Mouse (Mus musculus) 3134 (cell line): Measurements from ENCODE around the gene Spata7.
"Not testable (repeated sequence)": the region's sequence is repeated elsewhere in the genome, so short reads cannot be mapped to it uniquely, and the experiment has no call there.

Source experiments
- DNase-seq: peaks from one replicate; pipeline ENCODE4 v3.0.0-alpha.2; 2011; ENCODE audit warnings: low spot score; ENCODE audit not compliant: insufficient read length; ENCODE audit errors: extremely low read depth

Gene Spata7

GRCm38 (mm10) chr12:98627392-98628259 lies at the start of gene Spata7:
TSS of gene Spata7 (plus strand) at chr12:98628157.
- peak; percentile 84 for DNase-seq

GRCm38 (mm10) chr12:98585302-98585701 lies 42.7 kb upstream of the Spata7 start:
- no peak for DNase-seq

DNA sequence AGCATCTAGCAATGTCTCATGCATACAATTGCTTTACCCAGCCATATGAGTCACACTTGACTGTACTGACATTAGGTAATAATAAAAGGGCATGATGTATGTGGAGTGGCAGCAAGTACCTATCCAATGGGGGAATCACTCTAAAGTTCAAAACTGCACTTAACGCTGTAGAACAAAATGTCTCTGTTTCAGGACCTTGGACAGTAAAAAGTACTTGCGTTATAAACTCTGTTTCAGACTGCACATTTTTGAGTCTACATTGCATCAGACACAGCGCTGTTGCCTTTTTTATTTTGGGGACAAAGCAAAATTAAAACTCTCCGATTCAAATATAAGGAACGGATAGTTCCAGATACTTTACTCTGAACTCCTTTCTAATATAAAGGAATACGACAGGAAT lies 39.4 kb upstream of the Spata7 start:
- no peak for DNase-seq

GRCm38 (mm10) chr12:98591016-98591415 lies 36.9 kb upstream of the Spata7 start:
- no peak for DNase-seq

DNA sequence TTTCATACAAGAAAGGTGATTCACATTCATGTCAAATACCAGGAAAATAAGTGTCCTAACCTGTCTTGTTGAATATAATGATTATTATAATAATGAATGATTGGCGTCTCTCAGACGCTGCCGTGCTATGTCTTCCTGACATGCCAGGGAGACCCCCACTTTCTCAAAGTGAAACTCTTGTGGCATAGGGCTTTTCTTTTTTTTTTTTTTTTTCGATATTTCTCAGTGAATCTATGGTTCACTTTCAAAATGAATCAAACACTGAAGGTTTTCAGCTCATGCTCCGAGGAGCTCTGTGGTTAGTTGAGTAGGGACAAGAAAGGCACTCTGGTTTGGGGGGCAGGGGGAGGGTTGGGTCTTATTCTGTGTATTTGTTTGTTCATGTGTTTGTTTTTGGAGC lies 27.1 kb upstream of the Spata7 start:
- DNase-seq, result no peak

DNA sequence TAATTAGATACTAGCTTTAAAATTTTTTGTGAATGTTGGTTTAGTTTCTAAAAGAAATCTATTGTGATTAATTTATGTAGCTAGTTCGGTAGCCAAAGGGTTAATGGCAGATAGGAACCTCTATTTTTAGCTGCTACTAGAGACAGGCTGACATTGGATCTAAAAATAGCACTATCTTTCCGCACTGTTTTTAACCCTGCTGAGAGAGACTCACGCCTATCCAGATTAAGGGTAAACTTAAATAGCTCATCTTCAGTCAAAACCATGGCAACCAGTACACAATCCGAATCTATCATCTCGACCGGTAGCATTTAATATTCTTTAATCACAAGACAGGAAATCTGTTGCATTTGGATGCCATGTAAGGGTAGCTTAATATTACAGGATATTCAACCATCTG lies 25.8 kb upstream of the Spata7 start:
- DNase-seq, result no peak

- no peak for DNase-seq
These were observed 22.7 kb upstream of the Spata7 start for GRCm38 (mm10) chr12:98605264-98605663.

DNA sequence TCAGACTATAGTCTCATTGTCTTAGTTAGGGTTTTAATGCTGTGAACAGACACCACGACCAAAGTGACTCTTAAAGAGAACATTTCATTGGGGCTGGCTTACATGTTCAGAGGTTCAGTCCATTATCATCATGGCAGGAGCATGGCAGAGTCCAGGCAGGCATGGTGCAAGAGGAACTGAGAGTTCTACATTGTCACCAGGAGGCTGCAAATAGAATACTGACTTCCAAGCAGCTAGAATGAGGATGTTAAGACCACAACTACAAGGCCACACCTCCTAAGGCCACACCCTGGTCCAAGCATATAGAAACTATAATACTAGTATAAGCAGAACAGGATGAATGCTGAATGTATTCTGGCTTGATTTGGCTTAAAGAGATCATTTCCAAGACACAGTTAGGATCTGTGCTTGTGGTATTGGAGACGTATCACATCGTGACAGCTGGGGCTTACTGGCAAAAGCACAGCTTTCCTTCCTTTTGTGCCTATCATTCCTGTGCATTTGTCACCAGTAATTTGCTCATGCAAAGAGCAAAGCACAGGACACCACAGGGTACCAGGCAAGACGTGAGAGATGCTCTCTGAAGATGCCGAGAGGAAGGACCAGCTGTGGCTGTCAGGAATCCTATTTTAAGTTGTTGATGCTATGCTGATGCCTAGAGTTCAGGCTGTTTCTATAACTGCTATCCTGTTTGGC lies 21.2 kb upstream of the Spata7 start:
- DNase-seq, result no peak

DNA sequence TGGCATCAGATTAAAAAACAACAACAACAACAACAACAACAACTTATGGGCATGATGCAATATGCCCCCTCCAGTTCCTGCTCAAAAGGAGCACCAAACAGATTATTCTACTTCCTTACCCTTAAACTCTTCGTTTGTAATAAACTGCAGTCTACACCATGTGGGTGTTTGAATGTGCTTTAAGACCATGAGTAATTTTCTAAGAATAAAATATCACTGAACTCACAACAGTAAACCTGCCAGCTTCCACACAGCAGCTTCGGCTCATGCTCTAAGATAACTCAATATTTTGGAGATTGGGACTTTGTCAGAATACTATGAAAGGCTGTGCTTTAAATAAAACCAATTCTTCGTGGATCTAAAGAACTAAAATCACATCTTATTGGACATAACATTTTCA lies 17.6 kb upstream of the Spata7 start:
- DNase-seq, result no peak

DNA sequence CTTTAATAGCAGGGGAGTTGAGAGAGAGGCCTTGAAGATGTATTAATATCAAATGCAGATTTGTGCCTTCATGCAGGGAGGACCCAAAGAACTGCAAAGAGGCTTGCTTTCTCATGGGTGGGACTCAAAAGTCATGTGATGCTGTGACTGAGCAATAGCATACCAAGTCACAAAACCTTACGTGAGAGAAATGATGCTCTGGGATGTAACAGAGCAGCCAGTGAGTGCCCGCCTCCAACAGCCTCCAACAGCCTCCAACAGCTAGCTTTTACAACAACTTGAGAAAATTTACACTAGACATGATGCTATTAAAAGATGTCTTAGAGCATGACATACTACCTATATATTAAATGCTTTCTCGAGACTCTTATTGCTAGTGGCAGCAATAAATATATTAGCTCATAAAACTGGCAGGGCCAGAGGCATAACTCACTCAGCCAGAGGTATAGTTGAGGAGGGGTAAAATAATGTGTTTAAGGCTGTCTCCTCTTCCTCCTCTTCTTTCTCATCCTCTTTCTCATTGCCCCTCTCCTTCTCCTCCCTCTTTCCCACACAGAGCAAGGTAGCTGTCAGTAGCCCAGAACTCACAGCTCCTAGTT lies 12.9 kb upstream of the Spata7 start:
- DNase-seq, result no peak

- DNase-seq, result no peak
These were observed 12.2 kb upstream of the Spata7 start for GRCm38 (mm10) chr12:98615746-98616145.

DNA sequence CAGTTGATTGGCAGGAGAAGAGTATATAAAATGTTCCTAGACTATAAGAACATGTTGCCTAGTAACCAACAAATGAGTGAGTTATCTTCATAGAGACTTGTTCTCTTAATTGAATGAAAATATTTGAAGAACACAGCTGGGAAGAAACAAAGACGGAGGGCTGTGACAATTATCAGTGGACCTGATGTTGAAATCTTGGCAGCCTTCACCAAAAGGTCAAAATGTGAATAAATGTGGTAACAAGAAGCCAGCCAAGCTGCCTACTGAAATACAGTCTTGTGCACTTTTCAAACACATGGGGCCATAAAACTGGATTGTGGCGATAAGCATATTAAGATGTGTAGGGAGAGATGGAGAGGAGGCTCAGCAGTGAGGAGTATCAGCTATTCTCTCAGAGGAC lies 8.5 kb upstream of the Spata7 start:
- DNase-seq, result no peak

DNA sequence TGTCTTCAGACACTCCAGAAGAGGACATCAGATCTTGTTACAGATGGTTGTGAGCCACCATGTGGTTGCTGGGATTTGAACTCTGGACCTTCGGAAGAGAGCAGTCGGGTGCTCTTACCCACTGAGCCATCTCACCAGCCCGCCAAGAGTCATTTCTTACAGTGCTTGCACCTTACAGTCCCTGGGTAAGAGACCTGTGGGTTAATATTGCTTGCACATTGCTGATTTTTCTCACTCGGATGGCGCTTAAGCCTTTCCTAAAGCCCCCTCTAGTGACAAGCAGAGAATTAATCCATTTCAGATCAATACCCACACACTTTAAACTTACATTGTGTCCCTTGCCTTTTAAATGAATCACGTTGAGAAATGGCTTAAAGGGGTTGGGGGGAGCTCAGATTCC lies 7.0 kb upstream of the Spata7 start:
- not testable (repeated sequence) for DNase-seq

DNA sequence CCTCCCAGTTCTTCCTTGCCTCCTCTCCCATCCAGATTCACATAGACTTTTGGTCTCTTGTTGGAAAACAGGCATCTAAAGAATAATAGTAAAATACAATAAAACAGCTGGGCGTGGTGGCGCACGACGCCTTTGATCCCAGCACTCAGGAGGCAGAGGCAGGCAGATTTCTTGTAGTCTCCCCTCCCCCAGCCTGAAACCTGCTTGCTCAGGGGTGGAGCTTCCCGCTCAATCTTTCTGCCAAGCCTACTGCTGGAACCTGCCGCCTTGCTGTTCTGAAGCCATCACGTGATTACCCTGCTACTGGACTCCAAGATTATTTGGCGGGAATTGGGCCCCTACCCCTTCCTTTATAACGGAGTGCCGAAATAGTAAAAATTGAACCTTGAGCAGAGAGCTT lies 4.7 kb upstream of the Spata7 start:
- DNase-seq, result not testable (repeated sequence)

DNA sequence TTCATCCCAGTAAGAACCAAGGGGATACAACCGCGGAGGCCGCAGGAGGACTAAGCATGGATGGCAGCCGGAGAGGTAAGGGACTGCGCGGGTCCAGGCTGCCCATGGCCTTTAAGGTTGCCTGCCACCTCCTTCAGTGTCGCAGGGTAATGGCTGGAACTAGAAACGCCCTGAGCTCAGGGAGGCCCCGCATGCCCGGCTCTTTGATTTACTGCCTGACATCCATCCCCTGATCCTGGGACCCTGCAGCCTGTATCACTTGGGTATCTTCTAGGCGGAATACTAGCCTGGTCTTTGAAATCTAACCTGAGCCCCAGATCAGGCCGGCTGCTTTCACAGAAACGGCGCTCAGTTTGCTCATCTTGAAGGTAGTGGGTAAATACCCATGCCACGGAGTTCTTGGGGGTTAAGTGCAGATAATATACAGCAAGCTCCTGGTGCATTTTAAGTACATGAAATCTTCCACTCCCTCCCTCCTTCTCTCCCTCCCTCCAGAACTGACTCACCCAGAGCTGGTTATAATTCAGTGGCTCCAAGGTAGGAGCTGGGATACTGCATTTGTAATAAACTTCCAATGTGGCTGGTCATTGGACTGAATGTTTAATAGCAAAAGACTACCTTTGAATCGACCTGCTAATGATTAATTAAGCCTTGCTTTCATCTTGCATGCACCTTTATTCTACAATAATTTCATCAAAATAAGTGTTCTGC lies 458 bp downstream of the Spata7 start:
- DNase-seq, result no peak

DNA sequence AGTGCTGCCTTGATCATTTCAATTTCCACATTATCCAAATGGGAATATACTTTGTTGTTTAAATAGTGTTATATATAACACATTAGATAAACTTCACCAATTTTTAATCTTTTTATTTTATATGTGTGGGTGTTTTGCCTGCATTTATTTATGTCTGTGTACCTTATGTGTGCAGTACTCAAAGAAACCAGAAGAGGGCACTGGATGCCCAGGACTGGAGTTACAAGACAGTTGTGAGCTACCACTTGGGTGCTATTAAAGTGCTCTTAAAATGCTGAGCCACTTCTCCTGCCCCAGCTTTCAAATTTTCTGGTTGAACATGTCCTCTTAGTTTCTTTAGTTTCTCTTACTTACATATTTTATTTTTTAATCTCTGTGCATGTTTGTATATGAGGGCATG lies 16.9 kb downstream of the Spata7 start:
- DNase-seq, result no peak

DNA sequence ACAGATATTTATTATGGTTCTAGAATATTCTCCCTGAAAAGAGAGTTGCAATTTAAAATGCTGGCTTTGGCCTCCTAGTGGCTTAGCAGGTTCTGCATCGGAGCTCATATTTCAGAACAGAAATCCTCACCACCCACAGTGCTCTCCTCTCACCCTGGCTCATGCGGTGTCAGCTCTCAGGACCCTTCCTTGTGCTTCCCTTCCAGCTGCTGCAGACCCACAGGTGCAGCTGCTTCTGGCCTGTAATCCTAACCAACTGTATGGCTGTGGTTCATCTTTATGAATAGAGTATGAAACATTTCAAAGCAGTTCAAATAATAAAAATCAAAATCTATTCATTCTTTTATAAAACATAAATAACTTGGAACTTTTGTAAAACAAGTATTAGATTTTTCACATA lies 28.9 kb downstream of the Spata7 start:
- DNase-seq, result no peak

DNA sequence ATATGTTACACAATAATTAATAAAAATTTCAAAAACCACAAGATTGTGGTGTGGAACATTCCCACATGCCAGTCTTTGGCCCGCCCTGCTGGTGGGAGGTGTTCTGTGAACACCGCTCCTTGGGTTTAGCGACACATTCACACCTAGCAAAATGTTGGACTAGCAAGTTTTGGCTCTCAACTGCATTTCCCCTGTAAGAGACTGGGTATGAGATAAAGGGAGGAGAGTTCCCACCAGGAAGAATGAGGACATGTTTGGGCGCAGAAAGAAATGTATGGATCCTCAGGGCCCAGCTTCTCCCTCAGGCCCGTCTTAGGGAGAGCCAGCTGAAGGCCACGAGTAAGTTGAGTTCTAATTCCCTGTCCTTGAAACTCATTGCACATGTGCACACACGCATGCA lies 34.7 kb downstream of the Spata7 start:
- DNase-seq, result no peak

DNA sequence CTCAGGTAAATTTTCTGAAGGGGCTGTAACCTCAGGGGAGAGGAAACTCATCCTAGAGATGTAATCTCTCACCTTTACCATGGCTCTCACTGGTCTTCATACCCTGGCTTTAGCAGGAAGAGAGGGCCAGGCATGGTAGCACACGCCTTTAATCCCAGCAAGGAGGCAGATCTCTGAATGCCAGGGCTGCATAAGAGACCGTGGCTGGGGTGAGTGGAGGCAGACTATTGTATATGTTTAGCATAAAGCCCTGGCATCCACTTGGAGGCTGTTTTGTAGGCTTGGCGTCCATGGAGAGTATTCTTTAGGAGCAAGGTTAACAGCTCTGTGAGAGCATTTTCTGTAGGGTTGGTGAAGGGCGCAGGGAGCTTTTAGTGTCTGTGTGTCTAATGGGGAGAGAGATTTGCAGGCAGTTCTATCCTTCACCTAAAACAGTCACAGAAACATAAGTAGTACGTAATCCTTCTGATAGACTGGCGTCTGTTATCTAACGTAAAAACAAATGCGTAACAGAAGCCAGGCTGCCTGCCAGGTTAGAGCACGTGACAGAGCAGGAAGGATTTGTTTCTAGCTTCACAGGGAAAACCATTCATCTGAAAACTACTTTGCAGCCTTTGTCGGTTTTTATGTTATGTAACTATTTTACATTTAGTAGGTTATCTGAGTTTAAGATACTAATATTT lies 40.3 kb downstream of the Spata7 start:
- no peak for DNase-seq

- no peak for DNase-seq
These were observed 41.1 kb downstream of the Spata7 start for GRCm38 (mm10) chr12:98669086-98669485.

- no peak for DNase-seq
These were observed 41.9 kb downstream of the Spata7 start for GRCm38 (mm10) chr12:98669864-98670263.
